Mouse (Mus musculus): ENCODE measurements around the gene Ube2u. TPM values are rescaled to one million over a fixed set of nuclear protein-coding genes. Genes with fewer than 3 reads are reported as not detected.
A peak's percentile ranks its signal among the peaks of the same experiment; 100 is the strongest.

The Ube2u gene
- polyA plus RNA-seq, 1 experiment from 2014 or later: 0.08 TPM

DNA sequence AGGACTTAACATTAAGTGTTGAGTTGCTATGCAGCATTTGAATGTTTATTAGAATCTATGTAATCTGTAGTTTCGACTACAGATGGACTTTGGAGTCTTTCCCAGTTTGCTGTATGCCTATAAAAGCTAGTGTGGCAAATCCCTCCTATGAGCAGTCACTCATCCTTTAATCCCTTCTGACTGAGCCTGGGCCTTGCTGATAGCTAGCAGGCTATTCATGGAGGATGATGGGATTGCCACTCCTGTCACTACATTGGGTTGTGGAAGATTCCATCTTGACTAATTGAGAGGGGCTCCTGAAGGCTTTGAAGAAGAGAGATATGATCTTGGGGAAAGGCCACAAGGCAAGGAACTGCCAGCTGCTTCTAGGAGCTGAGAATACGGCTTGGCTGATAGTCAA, 74.6 kb downstream of the Ube2u start:
- Histone ChIP-seq H3K4me1 (replicated peaks; ENCODE audit: control insufficient read depth, insufficient read depth) (no peaks in the 10 kb centered on the region), H3K27ac (replicated peaks) (no peak overlapping the region), H3K9me3 (ENCODE audit: control insufficient read depth, low read length) (no peaks in the 10 kb centered on the region), H3K36me3 (ENCODE audit: control insufficient read depth, insufficient read depth, low read length) (no peaks in the 10 kb centered on the region), H3K27me3 (ENCODE audit: control insufficient read depth, insufficient read depth, low read length) (no peaks in the 10 kb centered on the region), H3K4me2 (replicated peaks; ENCODE audit: low read depth) (no peak overlapping the region), H3K4me3 (ENCODE audit: low read depth, low read length) (no peak overlapping the region), H3K9ac (ENCODE audit: low read length) (no peak overlapping the region)
- TF ChIP-seq EP300 (optimal IDR thresholded peaks at IDR 0.05): no peak
- no peak for TF ChIP-seq CTCF (IDR thresholded peaks at IDR 0.05; ENCODE audit: low read depth)
- no peak for DNase-seq (ENCODE audit: low spot score)
- no peak for ATAC-seq (ENCODE audit: low FRiP score, low TSS enrichment)
- 52% methylated on average over 2 of the region's 2 CpGs for WGBS

DNA sequence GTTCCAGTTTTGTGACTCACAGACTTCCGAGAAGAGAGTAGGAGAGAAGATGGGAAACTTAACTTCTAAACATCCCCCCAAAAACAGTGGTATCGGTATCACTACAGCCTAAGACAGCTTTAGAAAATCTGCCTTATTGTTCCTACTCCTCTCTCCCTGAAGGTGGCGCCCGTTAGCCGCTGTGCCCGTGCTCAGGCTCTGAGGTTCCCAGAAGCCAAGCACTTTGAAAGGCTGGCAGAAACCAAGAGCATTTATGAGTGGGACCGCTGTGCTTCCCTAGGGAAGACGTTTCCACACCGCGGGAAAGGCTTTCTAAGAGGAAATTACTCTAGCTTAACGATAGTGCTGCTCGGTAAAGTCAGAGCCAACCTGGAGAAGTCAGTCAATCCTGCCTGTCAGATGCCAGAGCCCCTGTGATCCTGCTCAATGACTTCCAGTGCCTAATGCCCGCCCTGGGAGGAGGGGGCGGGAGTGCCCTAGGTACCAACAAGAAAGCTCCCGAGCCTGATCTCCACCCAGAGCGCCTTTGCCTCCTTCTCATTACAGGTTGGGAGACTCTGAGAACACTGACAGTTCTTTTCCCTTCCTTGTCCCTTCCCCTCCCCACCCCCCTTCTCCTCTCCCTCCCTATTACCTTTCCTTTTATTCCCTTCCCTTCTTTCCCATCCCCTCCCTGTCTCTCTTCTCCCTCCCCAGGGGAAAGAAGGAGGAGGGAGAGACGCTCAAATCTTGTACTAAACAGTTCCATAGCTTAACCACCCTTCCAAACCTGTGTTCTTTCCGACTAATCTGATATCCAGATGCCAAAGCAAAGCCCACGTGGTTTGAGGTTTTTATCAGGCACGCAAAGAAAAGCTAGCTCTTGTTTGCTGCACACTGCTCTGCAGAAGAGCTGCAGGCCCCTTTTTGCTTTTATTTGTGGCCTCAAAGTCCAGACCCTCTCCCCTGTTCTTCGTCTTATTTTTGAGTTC, 109.9 kb downstream of the Ube2u start:
- Histone ChIP-seq H3K4me2 (replicated peaks; ENCODE audit: low read depth) (peak overlapping the region; percentile 64), H3K4me1 (replicated peaks; ENCODE audit: control insufficient read depth, insufficient read depth) (no peaks in the 10 kb centered on the region), H3K36me3 (ENCODE audit: control insufficient read depth, insufficient read depth, low read length) (no peaks in the 10 kb centered on the region), H3K27ac (replicated peaks) (no peak overlapping the region), H3K4me3 (ENCODE audit: low read depth, low read length) (peak overlapping the region; percentile 41), H3K9ac (ENCODE audit: low read length) (peak overlapping the region; percentile 50), H3K9me3 (ENCODE audit: control insufficient read depth, low read length) (no peaks in the 10 kb centered on the region), H3K27me3 (ENCODE audit: control insufficient read depth, insufficient read depth, low read length) (no peaks in the 10 kb centered on the region)
- WGBS: 5% methylated on average over 21 of the region's 21 CpGs
- DNase-seq (ENCODE audit: low spot score) (peak; percentile 79), ATAC-seq (ENCODE audit: low FRiP score, low TSS enrichment) (peak; percentile 85)
- TF ChIP-seq EP300 (optimal IDR thresholded peaks at IDR 0.05) (no peak), CTCF (IDR thresholded peaks at IDR 0.05; ENCODE audit: low read depth) (peak; percentile 96)

DNA sequence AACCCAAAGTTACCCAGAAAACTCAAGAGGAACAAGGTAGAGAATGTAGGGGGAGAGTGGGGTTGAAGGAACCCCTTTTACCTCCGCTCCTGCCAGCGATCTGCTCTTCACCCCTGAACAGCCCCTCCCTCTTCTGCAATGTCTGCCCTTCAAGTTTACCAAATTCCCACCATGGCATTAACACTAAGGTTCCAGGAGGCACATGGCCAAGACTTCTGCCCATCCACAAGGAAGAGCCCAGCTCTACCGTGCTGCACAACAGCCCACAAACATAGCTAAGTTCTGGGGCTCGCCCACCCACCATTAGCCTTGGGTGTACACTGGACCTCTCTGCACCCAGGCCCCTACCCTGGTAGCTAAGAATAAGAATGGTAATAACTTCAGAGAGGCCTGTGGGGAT, 117.1 kb downstream of the Ube2u start:
- no peak overlapping the region for H3K27ac ChIP-seq (replicated peaks)
- H3K4me1 ChIP-seq (replicated peaks; ENCODE audit: control insufficient read depth, insufficient read depth): no peaks in the 10 kb centered on the region
- H3K9ac ChIP-seq (ENCODE audit: low read length): no peak overlapping the region
- no peak for ATAC-seq (ENCODE audit: low FRiP score, low TSS enrichment)
- no peak overlapping the region for H3K4me2 ChIP-seq (replicated peaks; ENCODE audit: low read depth)
- no peaks in the 10 kb centered on the region for H3K27me3 ChIP-seq (ENCODE audit: control insufficient read depth, insufficient read depth, low read length)
- no peak for DNase-seq (ENCODE audit: low spot score)
- no peaks in the 10 kb centered on the region for H3K36me3 ChIP-seq (ENCODE audit: control insufficient read depth, insufficient read depth, low read length)
- no peak overlapping the region for H3K4me3 ChIP-seq (ENCODE audit: low read depth, low read length)
- no peak for TF ChIP-seq EP300 (optimal IDR thresholded peaks at IDR 0.05)
- TF ChIP-seq CTCF (IDR thresholded peaks at IDR 0.05; ENCODE audit: low read depth): no peak
- H3K9me3 ChIP-seq (ENCODE audit: control insufficient read depth, low read length): no peaks in the 10 kb centered on the region
- 91% methylated on average over 4 of the region's 4 CpGs for WGBS

DNA sequence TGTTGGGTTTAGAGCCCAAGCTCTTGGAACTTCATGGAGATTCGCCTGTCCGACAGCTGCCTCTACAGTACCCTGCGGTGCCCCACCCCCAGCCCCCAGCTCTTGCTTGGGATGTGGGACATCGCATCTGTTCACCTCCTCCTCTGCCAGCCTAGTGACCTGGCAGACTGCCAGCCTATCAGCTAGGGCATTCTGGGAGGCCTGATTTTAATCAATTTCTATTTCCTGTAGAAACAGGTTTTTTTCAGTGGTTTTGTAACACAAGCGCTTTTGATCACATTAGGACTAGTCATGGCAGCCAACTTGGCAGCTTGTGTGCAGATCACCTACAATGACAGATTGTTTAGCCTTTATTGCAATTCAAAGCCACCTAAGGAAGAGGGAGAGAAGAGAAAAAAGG, 118.0 kb downstream of the Ube2u start:
- H3K27ac ChIP-seq (replicated peaks): no peak overlapping the region
- H3K4me3 ChIP-seq (ENCODE audit: low read depth, low read length): no peak overlapping the region
- ATAC-seq (ENCODE audit: low FRiP score, low TSS enrichment): no peak
- no peak overlapping the region for H3K4me2 ChIP-seq (replicated peaks; ENCODE audit: low read depth)
- TF ChIP-seq CTCF (IDR thresholded peaks at IDR 0.05; ENCODE audit: low read depth) (no peak), EP300 (optimal IDR thresholded peaks at IDR 0.05) (no peak)
- DNase-seq (ENCODE audit: low spot score): peak; percentile 21
- WGBS: 74% methylated on average over 5 of the region's 5 CpGs
- no peaks in the 10 kb centered on the region for H3K36me3 ChIP-seq (ENCODE audit: control insufficient read depth, insufficient read depth, low read length)
- H3K9ac ChIP-seq (ENCODE audit: low read length): no peak overlapping the region
- no peaks in the 10 kb centered on the region for H3K4me1 ChIP-seq (replicated peaks; ENCODE audit: control insufficient read depth, insufficient read depth)
- H3K9me3 ChIP-seq (ENCODE audit: control insufficient read depth, low read length): no peaks in the 10 kb centered on the region
- no peaks in the 10 kb centered on the region for H3K27me3 ChIP-seq (ENCODE audit: control insufficient read depth, insufficient read depth, low read length)

DNA sequence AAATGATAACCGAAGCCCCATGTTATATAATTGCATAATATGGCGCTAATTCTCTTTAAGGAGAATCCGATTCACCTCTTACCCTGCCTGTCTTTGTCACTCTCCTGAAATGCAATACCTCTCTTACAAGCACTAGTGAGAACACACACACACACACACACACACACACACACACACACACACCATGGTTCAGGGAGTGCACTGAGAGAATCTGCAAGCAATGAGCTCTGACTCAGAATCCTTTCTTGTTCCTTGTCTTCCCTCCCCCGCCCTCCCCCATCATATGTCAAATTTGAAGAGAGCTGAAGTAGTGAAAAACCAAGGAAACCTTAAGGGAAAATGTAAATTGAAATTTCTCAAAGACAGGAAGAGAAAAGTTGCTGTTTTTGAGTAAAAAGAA, 118.4 kb downstream of the Ube2u start:
- Histone ChIP-seq H3K4me3 (ENCODE audit: low read depth, low read length) (no peak overlapping the region), H3K4me1 (replicated peaks; ENCODE audit: control insufficient read depth, insufficient read depth) (no peaks in the 10 kb centered on the region), H3K9ac (ENCODE audit: low read length) (no peak overlapping the region), H3K4me2 (replicated peaks; ENCODE audit: low read depth) (no peak overlapping the region), H3K36me3 (ENCODE audit: control insufficient read depth, insufficient read depth, low read length) (no peaks in the 10 kb centered on the region), H3K27ac (replicated peaks) (no peak overlapping the region), H3K9me3 (ENCODE audit: control insufficient read depth, low read length) (no peaks in the 10 kb centered on the region), H3K27me3 (ENCODE audit: control insufficient read depth, insufficient read depth, low read length) (no peaks in the 10 kb centered on the region)
- ATAC-seq (ENCODE audit: low FRiP score, low TSS enrichment) (no peak), DNase-seq (ENCODE audit: low spot score) (no peak)
- TF ChIP-seq CTCF (IDR thresholded peaks at IDR 0.05; ENCODE audit: low read depth): no peak
- no peak for TF ChIP-seq EP300 (optimal IDR thresholded peaks at IDR 0.05)
- 65% methylated on average over 4 of the region's 4 CpGs for WGBS
